Mouse (Mus musculus) thymus, adult 2 months (tissue): Measurements from ENCODE around the gene Mecom. TPM values are rescaled to one million over a fixed set of nuclear protein-coding genes. Genes with fewer than 3 reads are reported as not detected.
"Not testable (repeated sequence)": the region's sequence is repeated elsewhere in the genome, so short reads cannot be mapped to it uniquely, and the experiment has no call there.

Experiments
- DNase-seq: peaks from one replicate; pipeline ENCODE4 v3.0.0; 2021
- H3K27ac ChIP-seq: fragments of 200-500 bp; 2 replicates; pipeline ENCODE4 v1.5.1; 2012; ENCODE audit warnings: low read length, control low read depth; ENCODE audit not compliant: control insufficient read depth, insufficient read depth
- H3K27me3 ChIP-seq: fragments of 200-500 bp; 2 replicates; pipeline ENCODE4 v1.6.1; 2012; ENCODE audit warnings: mild to moderate bottlenecking, low read length, moderate library complexity, mixed read lengths; ENCODE audit not compliant: control insufficient read depth, insufficient read depth
- H3K36me3 ChIP-seq: fragments of 200-500 bp; 2 replicates; pipeline ENCODE4 v1.6.1; 2012; ENCODE audit warnings: mild to moderate bottlenecking, low read length, moderate library complexity; ENCODE audit not compliant: control insufficient read depth, insufficient read depth
- H3K4me1 ChIP-seq: fragments of 200-500 bp; replicated peaks from 2 replicates; pipeline ENCODE4 v1.6.1; 2012; ENCODE audit warnings: low read length; ENCODE audit not compliant: control insufficient read depth, insufficient read depth
- H3K4me3 ChIP-seq: fragments of 200-500 bp; 2 replicates; pipeline ENCODE4 v1.5.1; 2012; ENCODE audit warnings: mild to moderate bottlenecking, low read length, control low read depth, moderate library complexity; ENCODE audit not compliant: control insufficient read depth, insufficient read depth
- CTCF ChIP-seq: fragments of 200-500 bp; IDR thresholded peaks from 2 replicates; pipeline ENCODE4 v1.5.1; 2012; ENCODE audit warnings: mild to moderate bottlenecking, control low read depth, low read length, moderate library complexity, borderline replicate concordance; ENCODE audit not compliant: control insufficient read depth, poor library complexity, insufficient read depth; ENCODE audit errors: extremely low read depth
- POLR2A ChIP-seq: fragments of 200-500 bp; IDR thresholded peaks from 2 replicates; pipeline ENCODE4 v1.6.1; 2012; ENCODE audit warnings: mild to moderate bottlenecking, low read length, control low read depth, moderate library complexity; ENCODE audit not compliant: control insufficient read depth, poor library complexity, insufficient read depth; ENCODE audit errors: extremely low read depth
- WGBS: fragments of 180-500 bp; shearing (Covaris S2); methylation state at CpG from one replicate; pipeline ENCODE4 v1.1.7; 2018; 5-methylcytosine and 5-hydroxymethylcytosine counted together
- polyA plus RNA-seq: library from polyadenylated mRNA; depleted of rRNA; stranded (reverse); fragments of >200 nt; gene quantifications from 2 replicates; pipeline ENCODE4 v1.2.3, GENCODE M21; 2012

Mecom gene
- polyA plus RNA-seq, 1 experiment: 0.92 TPM

- Histone ChIP-seq H3K27me3 (no peaks in the 10 kb centered on the region), H3K4me3 (no peak overlapping the region), H3K4me1 (no peaks in the 10 kb centered on the region), H3K36me3 (no peaks in the 10 kb centered on the region), H3K27ac (no peak overlapping the region)
- 81% methylated on average over 5 of the region's 5 CpGs for WGBS
- TF ChIP-seq POLR2A (no peak), CTCF (no peak)
- no peak for DNase-seq
Observed at GRCm38 (mm10) chr3:30237493-30237892, 310.3 kb downstream of the Mecom start.

GRCm38 (mm10) chr3:30234018-30234417 lies 313.8 kb downstream of the Mecom start:
- 53% methylated on average over 1 of the region's 1 CpGs for WGBS
- TF ChIP-seq POLR2A (no peak), CTCF (no peak)
- no peak overlapping the region for H3K27ac ChIP-seq

GRCm38 (mm10) chr3:30227964-30228670 lies 319.7 kb downstream of the Mecom start:
- DNase-seq: no peak
- H3K27me3 ChIP-seq: no peaks in the 10 kb centered on the region
- WGBS: 91% methylated on average over 12 of the region's 12 CpGs
- no peak overlapping the region for H3K27ac ChIP-seq
- no peak overlapping the region for H3K4me3 ChIP-seq
- TF ChIP-seq POLR2A (no peak), CTCF (no peak)
- H3K36me3 ChIP-seq: no peaks in the 10 kb centered on the region
- H3K4me1 ChIP-seq: no peaks in the 10 kb centered on the region

More at GRCm38 (mm10) chr3:30234018-30234417, 313.8 kb downstream of the Mecom start:
- H3K36me3 ChIP-seq: no peaks in the 10 kb centered on the region
- no peak for DNase-seq
- H3K4me3 ChIP-seq: no peak overlapping the region
- H3K27me3 ChIP-seq: no peaks in the 10 kb centered on the region
- no peaks in the 10 kb centered on the region for H3K4me1 ChIP-seq

GRCm38 (mm10) chr3:30226928-30227370 lies 320.9 kb downstream of the Mecom start:
- H3K27me3 ChIP-seq: no peaks in the 10 kb centered on the region
- H3K36me3 ChIP-seq: no peaks in the 10 kb centered on the region
- no peak overlapping the region for H3K4me3 ChIP-seq
- 53% methylated on average over 13 of the region's 13 CpGs for WGBS
- no peak for TF ChIP-seq CTCF
- DNase-seq: no peak
- no peak overlapping the region for H3K27ac ChIP-seq
- H3K4me1 ChIP-seq: no peaks in the 10 kb centered on the region

- H3K4me1 ChIP-seq, DNase-seq, H3K27ac ChIP-seq, H3K4me3 ChIP-seq, H3K36me3 ChIP-seq, H3K27me3 ChIP-seq: not testable (repeated sequence)
- 89% methylated on average over 6 of the region's 6 CpGs for WGBS
Observed at GRCm38 (mm10) chr3:30225200-30225599, 322.6 kb downstream of the Mecom start.

GRCm38 (mm10) chr3:30220701-30221412 lies 327.0 kb downstream of the Mecom start:
- H3K27me3 ChIP-seq: no peaks in the 10 kb centered on the region
- no peak overlapping the region for H3K4me3 ChIP-seq
- TF ChIP-seq CTCF (no peak), POLR2A (no peak)
- WGBS: 96% methylated on average over 19 of the region's 19 CpGs
- no peaks in the 10 kb centered on the region for H3K4me1 ChIP-seq
- H3K36me3 ChIP-seq: no peaks in the 10 kb centered on the region
- DNase-seq: no peak
- H3K27ac ChIP-seq: no peak overlapping the region

- 94% methylated on average over 8 of the region's 8 CpGs for WGBS
Observed at GRCm38 (mm10) chr3:30219891-30220290, 327.9 kb downstream of the Mecom start.

More at GRCm38 (mm10) chr3:30219891-30220290, 327.9 kb downstream of the Mecom start:
- Histone ChIP-seq H3K27me3 (no peaks in the 10 kb centered on the region), H3K36me3 (no peaks in the 10 kb centered on the region), H3K4me3 (no peak overlapping the region), H3K27ac (no peak overlapping the region), H3K4me1 (no peaks in the 10 kb centered on the region)
- DNase-seq: no peak
- TF ChIP-seq CTCF: no peak
- no peak for TF ChIP-seq POLR2A
